Mouse (Mus musculus) right cerebral cortex, postnatal 14 days (tissue): ENCODE measurements at regions not wholly inside any gene's neighbourhood (a gene's known extent, or its start where the extent isn't known, plus 50 kb on each side); places are given as distances from the start of the nearest gene placed in this dataset.

ENCODE experiments used
- DNase-seq: peaks from one replicate; pipeline ENCODE4 v3.0.0; 2022

DNA sequence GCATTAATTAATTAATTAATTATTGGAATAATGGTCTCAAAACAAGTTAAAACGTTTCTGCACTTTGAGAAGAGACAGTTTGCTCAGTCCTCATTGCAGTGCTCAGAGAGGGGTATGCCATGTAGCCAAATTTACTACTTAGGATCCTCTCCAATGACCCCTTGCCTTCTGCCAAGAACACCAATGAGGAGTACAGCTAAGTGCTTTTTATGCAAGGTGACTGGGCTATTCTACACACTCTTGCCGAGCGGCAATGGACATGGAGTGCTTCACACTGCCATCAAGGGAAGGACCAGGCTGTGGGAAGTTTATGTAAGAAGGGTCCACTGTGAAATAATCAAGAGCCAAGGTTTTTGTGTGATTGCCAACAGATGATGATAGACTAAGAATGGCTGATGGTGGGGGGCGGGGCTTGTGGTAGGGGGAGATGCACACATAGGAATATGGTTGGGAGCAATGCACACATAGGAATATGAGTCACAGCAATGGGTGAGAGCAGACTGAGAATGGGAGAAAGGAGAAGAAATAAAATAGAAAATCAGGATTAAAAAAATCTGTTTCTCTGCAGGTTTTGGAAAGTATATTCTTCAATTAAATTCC is 70.9 kb upstream of the Adgrl4 start:
- no peak for DNase-seq

GRCm38 (mm10) chr3:151383326-151384019 is 54.2 kb upstream of the Adgrl4 start:
- no peak for DNase-seq

DNA sequence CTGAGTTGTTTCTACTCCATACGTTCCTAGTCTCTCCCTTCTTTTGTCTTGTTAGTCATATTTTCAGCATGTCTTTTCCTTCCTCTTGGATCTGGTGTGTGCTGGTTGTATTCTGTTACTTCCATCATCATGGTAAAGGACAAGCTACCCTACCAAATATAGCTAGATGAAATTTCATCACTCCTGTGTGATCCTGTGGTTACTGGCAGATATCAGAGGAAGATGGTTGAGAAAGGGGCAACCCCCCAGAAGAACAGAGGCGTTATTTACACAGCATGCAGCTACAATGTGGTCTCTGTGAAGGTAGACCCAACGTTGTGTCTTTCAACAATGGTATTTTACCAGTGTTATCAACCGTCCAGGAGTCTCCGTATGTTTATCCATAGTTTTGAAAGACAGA is 52.8 kb upstream of the Adgrl4 start:
- DNase-seq: no peak

GRCm38 (mm10) chr3:151386103-151386502 is 51.6 kb upstream of the Adgrl4 start:
- no peak for DNase-seq
